ENCODE assay signal across 12 mouse cellular contexts in the genomic region with DNA sequence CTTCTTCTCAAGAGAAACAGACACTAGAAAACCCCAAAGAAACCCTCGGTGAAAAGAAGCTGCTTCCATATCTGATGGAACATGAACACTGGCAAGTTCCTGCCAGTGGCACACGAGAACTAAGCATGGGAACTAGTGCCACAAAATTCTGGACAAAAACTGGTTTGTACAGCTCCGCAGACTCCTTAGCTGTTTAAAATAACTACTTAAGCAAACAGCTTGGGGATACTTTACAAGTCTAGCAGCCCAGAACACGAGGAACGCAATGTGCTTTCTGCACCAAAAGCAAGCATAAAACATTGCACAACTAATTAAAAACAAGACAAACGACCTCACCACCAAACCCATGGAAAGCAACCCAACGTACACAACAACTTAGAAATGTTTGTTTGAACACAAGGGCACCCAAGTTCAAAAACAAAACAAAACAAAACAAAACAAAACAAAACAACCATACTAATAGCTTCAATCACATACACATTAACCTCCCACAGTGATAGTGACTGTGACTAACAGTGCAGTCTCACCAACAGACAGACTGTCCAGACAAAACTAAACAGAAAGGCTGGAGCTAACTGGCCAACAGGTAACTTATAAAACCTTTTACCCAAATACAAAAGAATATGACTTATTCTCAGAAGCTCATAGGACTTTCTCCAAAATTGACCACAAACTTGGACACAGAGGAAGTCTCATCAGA.
DNase-seq lines count a peak whose midpoint lies in the region; ATAC-seq lines count a peak whose summit lies in the region.
"Had no signal": no experiment of that assay in that cellular context is flagged by ENCODE, and none has a peak within 500 bp of the region (broad histone marks: within the 10 kb centered on the region; RNA-seq: fewer than 3 reads in every experiment).

No protein-coding gene starts in this region.

- no peaks in the 10 kb centered on the region for H3K36me3 ChIP-seq in limb, embryonic 15.5 days
- H3K36me3 ChIP-seq in forebrain, embryonic 13.5 days (ENCODE audit: poor library complexity, severe bottlenecking) = no peaks in the 10 kb centered on the region

- no peak overlapping the region for H3K4me2 ChIP-seq in limb, embryonic 15.5 days
- no peak overlapping the region for H3K4me2 ChIP-seq in forebrain, embryonic 13.5 days

- H3K4me1 ChIP-seq in limb, embryonic 15.5 days = no peaks in the 10 kb centered on the region
- no peaks in the 10 kb centered on the region for H3K4me1 ChIP-seq in forebrain, embryonic 13.5 days

- H3K27me3 ChIP-seq in limb, embryonic 15.5 days = no peaks in the 10 kb centered on the region
- no peaks in the 10 kb centered on the region for H3K27me3 ChIP-seq in forebrain, embryonic 13.5 days
- H3K27me3 ChIP-seq: megakaryocyte, embryonic 14.5 days had no signal

- ATAC-seq in limb, embryonic 15.5 days (ENCODE audit: insufficient number of reproducible peaks, low FRiP score, low TSS enrichment, low read depth) = no peak
- no peak for ATAC-seq in forebrain, embryonic 13.5 days

- DNase-seq in kidney, adult 8-10 months = peak; percentile 44 to 45
- DNase-seq in kidney, postnatal 4 days = no peak
- DNase-seq in ZHBTc4 (ENCODE audit: low read depth, low spot score) = peak; percentile 42
- peak; percentile 57 for DNase-seq in brain, adult 2 months (ENCODE audit: low read depth, low spot score)
- DNase-seq in cerebellum, postnatal 36 days = no peak
- no peak for DNase-seq in right cerebral cortex, postnatal 14 days
- DNase-seq: cerebellum, postnatal 14 days; heart, adult 2 months; layer of hippocampus, adult 9-11 months had no signal

- 33% methylated on average over 7 of the region's 7 CpGs for WGBS in limb, embryonic 15.5 days
- WGBS in forebrain, embryonic 13.5 days = 72% methylated on average over 7 of the region's 7 CpGs

- peak overlapping the region; percentile 30; the same call in 1 of the 2 replicates for H3K27ac ChIP-seq in limb, embryonic 15.5 days
- no peak overlapping the region for H3K27ac ChIP-seq in forebrain, embryonic 13.5 days
- H3K27ac ChIP-seq: heart, adult 2 months had no signal

- no peaks in the 10 kb centered on the region for H3K9me3 ChIP-seq in limb, embryonic 15.5 days
- H3K9me3 ChIP-seq in forebrain, embryonic 13.5 days (replicated peaks) = no peaks in the 10 kb centered on the region
- H3K9me3 ChIP-seq: megakaryocyte, embryonic 14.5 days had no signal

- H3K4me3 ChIP-seq in limb, embryonic 15.5 days = no peak overlapping the region
- H3K4me3 ChIP-seq in forebrain, embryonic 13.5 days = no peak overlapping the region
- H3K4me3 ChIP-seq: heart, adult 2 months; megakaryocyte, embryonic 14.5 days had no signal

- no peak overlapping the region for H3K9ac ChIP-seq in limb, embryonic 15.5 days
- no peak overlapping the region for H3K9ac ChIP-seq in forebrain, embryonic 13.5 days

Comparison
In these comparisons a context has a peak if more than half of its experiments do, and no peak if none do; other contexts are left out.
1. DNase-seq: peak in kidney, adult 8-10 months (2 of 2), ZHBTc4 (single experiment) and brain, adult 2 months (single experiment); none in kidney, postnatal 4 days (0 of 2), cerebellum, postnatal 36 days (0 of 2) and right cerebral cortex, postnatal 14 days (single experiment).